Mouse (Mus musculus): Measurements from ENCODE around the gene Gtpbp6. TPM values are rescaled to one million over a fixed set of nuclear protein-coding genes. Genes with fewer than 3 reads are reported as not detected.

Gtpbp6 gene
- polyA plus RNA-seq (2014; fragmentation: Nextera tagmentation; extraction: Ambion mirVana): 27.4 and 29.7 TPM in 2 replicates

- no peaks in the 10 kb centered on the region for H3K9me3 ChIP-seq (ENCODE audit: control insufficient read depth, low read length)
- H3K27me3 ChIP-seq (ENCODE audit: control insufficient read depth, insufficient read depth, low read length): no peaks in the 10 kb centered on the region
- DNase-seq (ENCODE audit: low spot score) (peak; percentile 93), ATAC-seq (ENCODE audit: insufficient number of reproducible peaks, low FRiP score, low TSS enrichment, low read depth) (peak; percentile 84)
- peak within 1 kb of the TSS; percentile 89 for H3K27ac ChIP-seq (replicated peaks; ENCODE audit: low read depth, low read length)
- peak within 1 kb of the TSS; percentile 56 for H3K4me3 ChIP-seq (ENCODE audit: low read depth, low read length)
- peaks cover 7% of the 10 kb centered on the region for H3K4me1 ChIP-seq (ENCODE audit: control insufficient read depth, insufficient read depth, low read length)
- H3K9ac ChIP-seq (ENCODE audit: low read length): peak within 1 kb of the TSS; percentile 74
- peak within 1 kb of the TSS; percentile 85 for H3K4me2 ChIP-seq (ENCODE audit: low read depth, severe bottlenecking)
- peaks cover 29% of the 10 kb centered on the region for H3K36me3 ChIP-seq (ENCODE audit: control insufficient read depth, insufficient read depth, low read length)
- WGBS: under 1% methylated on average over 70 of the region's 71 CpGs
Observed at GRCm38 (mm10) chr5:110107581-110108304, at the start of gene Gtpbp6. TSS of gene Gtpbp6 (minus strand) at chr5:110108197.

DNA sequence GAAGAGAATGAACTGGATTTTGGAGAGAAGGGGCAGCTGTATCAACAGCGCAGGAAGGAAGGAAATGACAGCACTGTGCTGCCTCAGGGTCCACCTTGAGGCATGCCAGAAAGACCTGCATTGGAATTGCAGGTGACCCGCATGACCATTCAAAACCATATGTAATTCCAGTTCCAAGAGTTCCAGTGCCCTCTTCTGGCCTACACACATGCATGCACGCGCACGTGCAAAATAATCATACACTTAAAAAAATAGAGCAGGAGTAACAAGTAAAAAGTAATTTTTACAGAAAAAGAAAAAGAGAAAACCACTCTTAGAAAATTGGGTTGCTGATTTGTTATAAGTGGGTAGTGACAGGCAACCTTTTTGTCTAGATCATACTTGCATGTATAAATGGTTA lies 35.0 kb upstream of the Gtpbp6 start:
- H3K4me3 ChIP-seq (ENCODE audit: low read depth, low read length): no peak overlapping the region
- no peak overlapping the region for H3K4me2 ChIP-seq (ENCODE audit: low read depth, severe bottlenecking)
- 89% methylated on average over 5 of the region's 5 CpGs for WGBS
- peaks cover 16% of the 10 kb centered on the region for H3K36me3 ChIP-seq (ENCODE audit: control insufficient read depth, insufficient read depth, low read length)
- H3K27ac ChIP-seq (replicated peaks; ENCODE audit: low read depth, low read length): no peak overlapping the region
- DNase-seq (ENCODE audit: low spot score) (no peak), ATAC-seq (ENCODE audit: insufficient number of reproducible peaks, low FRiP score, low TSS enrichment, low read depth) (no peak)
- no peaks in the 10 kb centered on the region for H3K9me3 ChIP-seq (ENCODE audit: control insufficient read depth, low read length)
- H3K27me3 ChIP-seq (ENCODE audit: control insufficient read depth, insufficient read depth, low read length): no peaks in the 10 kb centered on the region
- H3K4me1 ChIP-seq (ENCODE audit: control insufficient read depth, insufficient read depth, low read length): no peaks in the 10 kb centered on the region
- no peak overlapping the region for H3K9ac ChIP-seq (ENCODE audit: low read length)

- no peak for ATAC-seq (ENCODE audit: insufficient number of reproducible peaks, low FRiP score, low TSS enrichment, low read depth)
- DNase-seq (ENCODE audit: low spot score): no peak
- Histone ChIP-seq H3K36me3 (ENCODE audit: control insufficient read depth, insufficient read depth, low read length) (peaks cover 13% of the 10 kb centered on the region), H3K9ac (ENCODE audit: low read length) (no peak overlapping the region), H3K4me3 (ENCODE audit: low read depth, low read length) (no peak overlapping the region), H3K4me2 (ENCODE audit: low read depth, severe bottlenecking) (no peak overlapping the region), H3K9me3 (ENCODE audit: control insufficient read depth, low read length) (no peaks in the 10 kb centered on the region), H3K4me1 (ENCODE audit: control insufficient read depth, insufficient read depth, low read length) (no peaks in the 10 kb centered on the region), H3K27ac (replicated peaks; ENCODE audit: low read depth, low read length) (no peak overlapping the region), H3K27me3 (ENCODE audit: control insufficient read depth, insufficient read depth, low read length) (no peaks in the 10 kb centered on the region)
- 91% methylated on average over 2 of the region's 2 CpGs for WGBS
Observed at GRCm38 (mm10) chr5:110142309-110142708, 34.3 kb upstream of the Gtpbp6 start.

DNA sequence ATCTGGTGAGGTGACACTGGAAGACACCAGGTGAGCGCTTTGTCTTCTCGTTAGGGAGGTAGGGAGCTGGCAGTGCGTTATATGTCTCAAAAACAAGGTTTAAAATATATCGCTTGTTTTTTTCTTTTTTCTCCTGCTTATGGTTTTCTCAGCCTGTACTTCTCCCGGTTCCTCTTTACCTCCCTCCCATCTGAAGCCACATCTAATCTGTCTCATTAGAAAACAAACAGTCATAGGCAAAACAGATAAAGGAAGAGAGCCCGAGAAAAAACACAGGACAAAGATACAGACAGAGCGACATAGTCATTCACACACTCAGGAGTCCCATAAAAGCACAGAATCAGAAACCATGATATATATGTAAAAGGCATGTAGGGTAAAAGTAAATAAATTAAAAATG lies 32.4 kb upstream of the Gtpbp6 start:
- H3K9me3 ChIP-seq (ENCODE audit: control insufficient read depth, low read length): no peaks in the 10 kb centered on the region
- WGBS: 94% methylated on average over 7 of the region's 7 CpGs
- H3K4me1 ChIP-seq (ENCODE audit: control insufficient read depth, insufficient read depth, low read length): no peaks in the 10 kb centered on the region
- ATAC-seq (ENCODE audit: insufficient number of reproducible peaks, low FRiP score, low TSS enrichment, low read depth) (no peak), DNase-seq (ENCODE audit: low spot score) (no peak)
- H3K27me3 ChIP-seq (ENCODE audit: control insufficient read depth, insufficient read depth, low read length): no peaks in the 10 kb centered on the region
- H3K4me3 ChIP-seq (ENCODE audit: low read depth, low read length): no peak overlapping the region
- H3K4me2 ChIP-seq (ENCODE audit: low read depth, severe bottlenecking): no peak overlapping the region
- H3K9ac ChIP-seq (ENCODE audit: low read length): no peak overlapping the region
- H3K36me3 ChIP-seq (ENCODE audit: control insufficient read depth, insufficient read depth, low read length): peaks cover 5% of the 10 kb centered on the region; the same call in 1 of the 2 replicates
- H3K27ac ChIP-seq (replicated peaks; ENCODE audit: low read depth, low read length): no peak overlapping the region

GRCm38 (mm10) chr5:110139325-110139724 lies 31.3 kb upstream of the Gtpbp6 start:
- Histone ChIP-seq H3K4me1 (ENCODE audit: control insufficient read depth, insufficient read depth, low read length) (no peaks in the 10 kb centered on the region), H3K9ac (ENCODE audit: low read length) (no peak overlapping the region), H3K27me3 (ENCODE audit: control insufficient read depth, insufficient read depth, low read length) (no peaks in the 10 kb centered on the region), H3K4me3 (ENCODE audit: low read depth, low read length) (no peak overlapping the region), H3K4me2 (ENCODE audit: low read depth, severe bottlenecking) (no peak overlapping the region), H3K27ac (replicated peaks; ENCODE audit: low read depth, low read length) (no peak overlapping the region), H3K36me3 (ENCODE audit: control insufficient read depth, insufficient read depth, low read length) (peaks cover 2% of the 10 kb centered on the region; the same call in 1 of the 2 replicates), H3K9me3 (ENCODE audit: control insufficient read depth, low read length) (no peaks in the 10 kb centered on the region)
- ATAC-seq (ENCODE audit: insufficient number of reproducible peaks, low FRiP score, low TSS enrichment, low read depth) (no peak), DNase-seq (ENCODE audit: low spot score) (no peak)
- WGBS: 92% methylated on average over 3 of the region's 3 CpGs

- 90% methylated on average over 3 of the region's 3 CpGs for WGBS
- Histone ChIP-seq H3K27ac (replicated peaks; ENCODE audit: low read depth, low read length) (no peak overlapping the region), H3K36me3 (ENCODE audit: control insufficient read depth, insufficient read depth, low read length) (no peaks in the 10 kb centered on the region; the same call in 1 of the 2 replicates), H3K9ac (ENCODE audit: low read length) (no peak overlapping the region), H3K9me3 (ENCODE audit: control insufficient read depth, low read length) (no peaks in the 10 kb centered on the region), H3K4me2 (ENCODE audit: low read depth, severe bottlenecking) (no peak overlapping the region), H3K27me3 (ENCODE audit: control insufficient read depth, insufficient read depth, low read length) (no peaks in the 10 kb centered on the region), H3K4me3 (ENCODE audit: low read depth, low read length) (no peak overlapping the region), H3K4me1 (ENCODE audit: control insufficient read depth, insufficient read depth, low read length) (no peaks in the 10 kb centered on the region)
- DNase-seq (ENCODE audit: low spot score) (no peak), ATAC-seq (ENCODE audit: insufficient number of reproducible peaks, low FRiP score, low TSS enrichment, low read depth) (no peak)
Observed at GRCm38 (mm10) chr5:110137816-110138215, 29.8 kb upstream of the Gtpbp6 start.

DNA sequence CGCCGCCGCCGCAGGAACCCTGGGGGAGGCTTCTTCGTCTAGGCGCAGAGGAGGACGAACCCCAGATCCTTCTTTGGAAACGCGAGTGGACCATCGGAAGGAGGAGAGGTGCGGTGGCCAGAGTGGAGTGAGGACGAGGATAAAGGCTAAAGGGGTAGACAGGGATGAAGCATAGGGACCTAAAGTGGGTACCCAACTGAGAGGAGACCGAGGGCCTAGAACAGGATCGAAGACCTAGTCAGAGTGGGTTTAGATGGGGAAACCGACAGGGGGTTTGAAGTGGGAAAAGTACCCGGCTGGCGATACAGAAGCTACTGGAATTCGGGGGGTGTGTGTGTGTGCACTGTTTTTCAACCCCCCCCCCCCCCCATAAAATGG lies 28.1 kb upstream of the Gtpbp6 start:
- H3K4me3 ChIP-seq (ENCODE audit: low read depth, low read length): peak overlapping the region; percentile 69
- H3K4me1 ChIP-seq (ENCODE audit: control insufficient read depth, insufficient read depth, low read length): no peaks in the 10 kb centered on the region
- ATAC-seq (ENCODE audit: insufficient number of reproducible peaks, low FRiP score, low TSS enrichment, low read depth) (peak; percentile 41), DNase-seq (ENCODE audit: low spot score) (no peak)
- no peaks in the 10 kb centered on the region for H3K27me3 ChIP-seq (ENCODE audit: control insufficient read depth, insufficient read depth, low read length)
- H3K9me3 ChIP-seq (ENCODE audit: control insufficient read depth, low read length): no peaks in the 10 kb centered on the region
- WGBS: 6% methylated on average over 18 of the region's 18 CpGs
- no peaks in the 10 kb centered on the region; the same call in 1 of the 2 replicates for H3K36me3 ChIP-seq (ENCODE audit: control insufficient read depth, insufficient read depth, low read length)
- no peak overlapping the region for H3K27ac ChIP-seq (replicated peaks; ENCODE audit: low read depth, low read length)
- H3K9ac ChIP-seq (ENCODE audit: low read length): peak overlapping the region; percentile 69
- peak overlapping the region; percentile 79 for H3K4me2 ChIP-seq (ENCODE audit: low read depth, severe bottlenecking)

DNA sequence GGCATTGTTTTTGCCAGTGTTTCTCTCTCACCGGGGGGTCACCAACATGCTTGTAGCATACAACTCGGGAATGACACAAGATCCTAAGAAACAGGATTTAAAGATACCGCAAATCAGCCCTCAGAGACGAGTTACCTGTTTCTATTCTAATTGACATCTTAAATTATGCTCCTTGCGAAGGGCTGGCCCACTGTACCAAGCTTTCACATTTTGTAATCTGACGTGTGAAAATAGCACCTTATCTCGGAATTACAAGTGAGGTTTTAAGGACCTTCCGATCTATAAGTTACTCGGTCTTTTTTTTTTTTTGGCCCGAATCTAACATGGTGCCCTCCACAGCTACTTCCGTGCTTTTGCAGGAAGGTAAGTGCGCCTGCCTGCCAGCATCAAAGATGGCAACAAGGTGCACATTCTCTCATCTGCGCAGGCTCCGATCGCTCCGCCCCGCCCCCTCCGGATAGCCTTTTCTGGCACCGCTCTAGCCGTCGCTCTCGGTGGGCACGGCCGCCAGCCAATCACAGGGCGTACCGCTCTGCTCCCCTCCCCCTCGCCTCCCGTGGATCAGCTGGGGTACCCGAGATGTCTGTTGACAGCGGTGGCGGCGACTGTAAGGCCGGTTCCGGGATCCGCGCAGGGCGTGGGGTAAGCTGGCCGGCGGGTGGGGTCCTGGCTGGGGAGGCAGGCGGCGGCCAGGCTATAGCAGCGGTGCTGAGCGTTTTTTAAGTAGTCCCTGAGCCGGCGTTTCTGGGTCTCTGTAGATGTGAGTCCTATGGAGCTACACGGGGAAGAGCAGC lies 27.5 kb upstream of the Gtpbp6 start, which contains the start of gene Chfr:
Chfr (plus strand) TSS at position 550 of the 794 bp plus-strand sequence.
- no peak within 1 kb of the TSS for H3K27ac ChIP-seq (replicated peaks; ENCODE audit: low read depth, low read length)
- WGBS: 4% methylated on average over 46 of the region's 46 CpGs
- peak; percentile 100 for DNase-seq (ENCODE audit: low spot score)

More for the DNA sequence above, 27.5 kb upstream of the Gtpbp6 start, which contains the start of gene Chfr:
- Histone ChIP-seq H3K27me3 (ENCODE audit: control insufficient read depth, insufficient read depth, low read length) (no peaks in the 10 kb centered on the region), H3K4me2 (ENCODE audit: low read depth, severe bottlenecking) (peak within 1 kb of the TSS; percentile 79), H3K4me1 (ENCODE audit: control insufficient read depth, insufficient read depth, low read length) (no peaks in the 10 kb centered on the region), H3K4me3 (ENCODE audit: low read depth, low read length) (peak within 1 kb of the TSS; percentile 69), H3K9ac (ENCODE audit: low read length) (peak within 1 kb of the TSS; percentile 69), H3K9me3 (ENCODE audit: control insufficient read depth, low read length) (peaks cover 2% of the 10 kb centered on the region; the same call in 1 of the 2 replicates), H3K36me3 (ENCODE audit: control insufficient read depth, insufficient read depth, low read length) (peaks cover 3% of the 10 kb centered on the region)
- ATAC-seq (ENCODE audit: insufficient number of reproducible peaks, low FRiP score, low TSS enrichment, low read depth): peak; percentile 99

Measured in limb, embryonic 11.5 days (tissue).